Mouse (Mus musculus): ENCODE data around the gene Brd3os. TPM values are rescaled to one million over a fixed set of nuclear protein-coding genes. Genes with fewer than 3 reads are reported as not detected.

The Brd3os gene
- total RNA-seq, 1 experiment = 1.6 TPM

DNA sequence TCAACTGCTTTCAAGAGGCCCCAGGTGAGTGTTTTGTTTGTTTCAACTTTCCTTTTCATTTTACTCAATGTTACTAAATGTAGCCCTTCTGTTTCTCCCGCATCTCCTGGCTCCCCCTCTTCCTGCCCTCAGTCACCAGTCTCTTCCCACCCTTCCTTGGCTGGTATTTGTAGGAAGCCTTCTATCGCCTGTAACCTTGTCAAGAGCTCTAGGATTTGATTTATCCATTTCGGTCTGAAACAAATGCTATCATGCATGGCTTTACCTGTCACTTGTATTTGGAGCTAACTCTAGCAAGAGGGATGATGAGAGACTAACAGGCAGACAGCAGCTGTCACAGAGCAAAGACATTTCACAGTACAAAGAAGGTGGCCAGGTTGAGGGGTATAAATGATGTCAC, 33.9 kb upstream of the Brd3os start:
- no peaks in the 10 kb centered on the region for H3K9me3 ChIP-seq (ENCODE audit: control insufficient read depth, insufficient read depth, low read depth, low read length)
- H3K4me1 ChIP-seq (ENCODE audit: control insufficient read depth in 2 of 2, insufficient read depth in 2 of 2, low read length in 2 of 2, poor library complexity in 1 of 2) = peaks cover 18 to 45% of the 10 kb centered on the region in 2 experiments
- DNase-seq (ENCODE audit: low read depth, low spot score) = no peak
- TF ChIP-seq ZC3H11A (IDR thresholded peaks at IDR 0.05; ENCODE audit: borderline replicate concordance, low read depth, low read length) = no peak
- no peak for TF ChIP-seq ZNF384 (IDR thresholded peaks at IDR 0.05; ENCODE audit: low read depth, low read length)
- no peak for TF ChIP-seq CHD2 (IDR thresholded peaks at IDR 0.05; ENCODE audit: low read depth, low read length)
- TF ChIP-seq HCFC1 (IDR thresholded peaks at IDR 0.05; ENCODE audit: borderline replicate concordance, insufficient read depth, low read length) = no peak
- no peak for TF ChIP-seq MAFK (IDR thresholded peaks at IDR 0.05; ENCODE audit: insufficient read depth, low read depth, low read length)
- no peaks in the 10 kb centered on the region for H3K36me3 ChIP-seq (ENCODE audit: control insufficient read depth, insufficient read depth, low read length, poor library complexity, severe bottlenecking)
- H3K27ac ChIP-seq (ENCODE audit: insufficient read depth, low read depth, low read length, poor library complexity, severe bottlenecking) = no peak overlapping the region
- no peak overlapping the region for H3K4me3 ChIP-seq (ENCODE audit: insufficient read depth in 1 of 2, low read depth in 1 of 2, low read length in 2 of 2, poor library complexity in 1 of 2, severe bottlenecking in 1 of 2)
- in situ Hi-C loops (cut with MboI; ENCODE audit: low sequenced_read_pairs in 2 of 2, unreplicated experiment in 2 of 2) = no loop called here
- H3K9ac ChIP-seq (ENCODE audit: insufficient read depth, low read depth, low read length, poor library complexity, severe bottlenecking) = no peak overlapping the region

DNA sequence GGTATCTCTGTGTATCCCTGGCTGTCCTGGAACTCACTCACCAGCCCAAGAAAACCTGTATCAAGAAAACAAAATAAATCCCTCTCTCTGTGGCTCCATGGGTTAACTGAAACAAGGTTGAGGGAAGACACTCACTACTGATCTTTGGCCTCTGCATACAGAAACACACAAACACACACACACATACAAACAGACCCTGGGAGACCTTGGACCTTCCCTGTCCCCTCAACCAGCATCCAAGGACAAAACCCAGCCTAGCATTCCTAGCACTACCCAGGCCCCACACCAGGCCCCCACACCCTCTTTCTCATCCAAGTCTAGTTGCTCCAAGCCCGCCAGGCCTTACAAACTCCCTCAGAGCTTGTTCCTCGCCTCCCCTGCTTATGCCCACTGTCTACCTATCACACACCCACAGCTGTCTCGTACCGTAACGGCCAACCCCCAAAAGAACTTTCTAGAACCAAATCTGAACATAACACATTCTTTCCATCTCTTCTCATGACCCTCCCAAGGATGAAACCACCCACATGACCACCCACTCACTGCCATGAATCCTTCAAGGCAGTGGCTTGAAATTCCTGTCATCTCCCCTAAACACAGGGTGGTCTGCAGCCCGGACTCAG, 31.5 kb upstream of the Brd3os start:
- Histone ChIP-seq H3K9me3 (ENCODE audit: control insufficient read depth, insufficient read depth, low read depth, low read length) (no peaks in the 10 kb centered on the region), H3K4me3 (ENCODE audit: insufficient read depth in 1 of 2, low read depth in 1 of 2, low read length in 2 of 2, poor library complexity in 1 of 2, severe bottlenecking in 1 of 2) (no peak overlapping the region), H3K4me1 (ENCODE audit: control insufficient read depth in 2 of 2, insufficient read depth in 2 of 2, low read length in 2 of 2, poor library complexity in 1 of 2) (peaks cover 27 to 41% of the 10 kb centered on the region in 2 experiments), H3K27ac (ENCODE audit: insufficient read depth, low read depth, low read length, poor library complexity, severe bottlenecking) (no peak overlapping the region), H3K36me3 (ENCODE audit: control insufficient read depth, insufficient read depth, low read length, poor library complexity, severe bottlenecking) (no peaks in the 10 kb centered on the region), H3K9ac (ENCODE audit: insufficient read depth, low read depth, low read length, poor library complexity, severe bottlenecking) (peak overlapping the region; percentile 11; the same call in 1 of the 2 replicates)
- DNase-seq (ENCODE audit: low read depth, low spot score) = no peak
- in situ Hi-C loops (cut with MboI; ENCODE audit: low sequenced_read_pairs in 2 of 2, unreplicated experiment in 2 of 2) = no loop called here
- TF ChIP-seq CHD2 (IDR thresholded peaks at IDR 0.05; ENCODE audit: low read depth, low read length) (no peak), HCFC1 (IDR thresholded peaks at IDR 0.05; ENCODE audit: borderline replicate concordance, insufficient read depth, low read length) (no peak), ZC3H11A (IDR thresholded peaks at IDR 0.05; ENCODE audit: borderline replicate concordance, low read depth, low read length) (no peak), ZNF384 (IDR thresholded peaks at IDR 0.05; ENCODE audit: low read depth, low read length) (no peak), MAFK (IDR thresholded peaks at IDR 0.05; ENCODE audit: insufficient read depth, low read depth, low read length) (no peak)

DNA sequence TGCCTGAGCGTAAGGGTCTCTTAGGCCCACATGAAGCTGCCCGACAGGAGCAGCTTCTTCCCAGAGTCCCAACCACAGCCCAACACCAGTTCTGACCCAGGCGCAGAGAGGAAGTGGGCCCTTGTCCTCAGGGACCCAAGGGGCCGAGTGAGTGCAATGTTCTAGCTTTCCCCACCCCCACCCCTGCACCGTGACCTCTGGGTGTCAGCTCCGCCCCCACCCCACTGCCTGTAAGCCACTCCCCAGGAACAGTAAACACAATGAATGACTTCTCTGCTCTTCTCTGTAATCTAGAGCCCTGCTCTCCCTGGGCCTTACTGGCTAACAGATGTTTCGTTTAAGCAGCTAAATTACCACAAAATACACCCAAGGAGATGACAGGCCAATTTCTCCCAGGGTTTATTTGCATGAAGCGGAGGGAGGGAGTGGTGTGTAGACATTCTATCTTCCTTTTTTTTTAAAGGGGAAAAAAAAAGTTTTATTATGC, 30.4 kb upstream of the Brd3os start:
- Histone ChIP-seq H3K4me3 (ENCODE audit: insufficient read depth in 1 of 2, low read depth in 1 of 2, low read length in 2 of 2, poor library complexity in 1 of 2, severe bottlenecking in 1 of 2) (peak overlapping the region; percentile 34 to 49; a peak in 3 of 4 replicates), H3K36me3 (ENCODE audit: control insufficient read depth, insufficient read depth, low read length, poor library complexity, severe bottlenecking) (no peaks in the 10 kb centered on the region), H3K9me3 (ENCODE audit: control insufficient read depth, insufficient read depth, low read depth, low read length) (no peaks in the 10 kb centered on the region), H3K9ac (ENCODE audit: insufficient read depth, low read depth, low read length, poor library complexity, severe bottlenecking) (peak overlapping the region; percentile 59; the same call in 1 of the 2 replicates), H3K4me1 (ENCODE audit: control insufficient read depth in 2 of 2, insufficient read depth in 2 of 2, low read length in 2 of 2, poor library complexity in 1 of 2) (peaks cover 28 to 41% of the 10 kb centered on the region in 2 experiments), H3K27ac (ENCODE audit: insufficient read depth, low read depth, low read length, poor library complexity, severe bottlenecking) (peak overlapping the region; percentile 55; the same call in 1 of the 2 replicates)
- TF ChIP-seq ZNF384 (IDR thresholded peaks at IDR 0.05; ENCODE audit: low read depth, low read length) (no peak), CHD2 (IDR thresholded peaks at IDR 0.05; ENCODE audit: low read depth, low read length) (no peak), ZC3H11A (IDR thresholded peaks at IDR 0.05; ENCODE audit: borderline replicate concordance, low read depth, low read length) (no peak), HCFC1 (IDR thresholded peaks at IDR 0.05; ENCODE audit: borderline replicate concordance, insufficient read depth, low read length) (no peak), MAFK (IDR thresholded peaks at IDR 0.05; ENCODE audit: insufficient read depth, low read depth, low read length) (no peak)
- in situ Hi-C loops (cut with MboI; ENCODE audit: low sequenced_read_pairs in 2 of 2, unreplicated experiment in 2 of 2) = no loop called here
- DNase-seq (ENCODE audit: low read depth, low spot score) = peak; percentile 51

DNA sequence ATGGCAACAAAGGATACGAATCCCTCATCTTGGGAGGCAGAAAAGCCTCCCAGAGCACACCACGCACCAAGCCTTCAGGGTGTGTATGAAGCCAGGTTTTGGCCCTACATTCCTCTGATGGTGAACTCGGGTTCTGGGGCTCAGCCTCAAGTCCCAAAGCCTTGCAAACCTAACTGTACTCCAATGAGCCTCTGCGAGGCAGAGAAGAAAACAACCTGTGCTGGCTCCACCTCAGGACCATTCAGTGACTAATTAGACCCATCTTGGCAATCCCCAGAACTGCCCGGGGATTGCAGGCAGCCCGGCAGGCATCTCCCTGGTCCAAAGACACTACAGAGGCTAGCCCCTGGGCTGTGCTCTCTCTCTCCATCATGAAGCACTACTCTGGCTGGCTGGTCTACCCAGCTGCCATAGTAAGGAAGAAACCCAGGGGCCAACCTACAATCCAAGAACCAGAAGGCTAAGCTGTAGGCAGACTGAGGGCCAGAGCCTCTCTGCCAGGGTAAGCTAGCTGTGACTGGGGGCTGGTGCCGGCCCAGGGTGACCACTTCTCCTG, 29.8 kb upstream of the Brd3os start:
- Histone ChIP-seq H3K27ac (ENCODE audit: insufficient read depth, low read depth, low read length, poor library complexity, severe bottlenecking) (peak overlapping the region; percentile 7; the same call in 1 of the 2 replicates), H3K36me3 (ENCODE audit: control insufficient read depth, insufficient read depth, low read length, poor library complexity, severe bottlenecking) (no peaks in the 10 kb centered on the region), H3K4me1 (ENCODE audit: control insufficient read depth in 2 of 2, insufficient read depth in 2 of 2, low read length in 2 of 2, poor library complexity in 1 of 2) (peaks cover 28 to 42% of the 10 kb centered on the region in 2 experiments), H3K4me3 (ENCODE audit: insufficient read depth in 1 of 2, low read depth in 1 of 2, low read length in 2 of 2, poor library complexity in 1 of 2, severe bottlenecking in 1 of 2) (no peak overlapping the region), H3K9ac (ENCODE audit: insufficient read depth, low read depth, low read length, poor library complexity, severe bottlenecking) (no peak overlapping the region), H3K9me3 (ENCODE audit: control insufficient read depth, insufficient read depth, low read depth, low read length) (no peaks in the 10 kb centered on the region)
- no peak for TF ChIP-seq CHD2 (IDR thresholded peaks at IDR 0.05; ENCODE audit: low read depth, low read length)
- TF ChIP-seq HCFC1 (IDR thresholded peaks at IDR 0.05; ENCODE audit: borderline replicate concordance, insufficient read depth, low read length) = no peak
- TF ChIP-seq MAFK (IDR thresholded peaks at IDR 0.05; ENCODE audit: insufficient read depth, low read depth, low read length) = no peak
- TF ChIP-seq ZNF384 (IDR thresholded peaks at IDR 0.05; ENCODE audit: low read depth, low read length) = no peak
- TF ChIP-seq ZC3H11A (IDR thresholded peaks at IDR 0.05; ENCODE audit: borderline replicate concordance, low read depth, low read length) = no peak
- in situ Hi-C loops (cut with MboI; ENCODE audit: low sequenced_read_pairs in 2 of 2, unreplicated experiment in 2 of 2) = no loop called here
- no peak for DNase-seq (ENCODE audit: low read depth, low spot score)
